Mouse (Mus musculus) kidney, adult 2 months (tissue): ENCODE measurements around the gene Lrrc8c.

Experiments used
- CTCF ChIP-seq: fragments of 200-500 bp; conservative IDR thresholded peaks from 2 replicates; pipeline ENCODE4 v1.5.1; 2011; ENCODE audit warnings: low read depth, mild to moderate bottlenecking, control low read depth, low read length, moderate library complexity, mixed read lengths; ENCODE audit not compliant: insufficient read depth, insufficient read length
- POLR2A ChIP-seq: fragments of 200-500 bp; IDR thresholded peaks from one replicate; pipeline ENCODE4 v1.6.1; 2011; ENCODE audit warnings: low read depth, low read length, control low read depth

DNA sequence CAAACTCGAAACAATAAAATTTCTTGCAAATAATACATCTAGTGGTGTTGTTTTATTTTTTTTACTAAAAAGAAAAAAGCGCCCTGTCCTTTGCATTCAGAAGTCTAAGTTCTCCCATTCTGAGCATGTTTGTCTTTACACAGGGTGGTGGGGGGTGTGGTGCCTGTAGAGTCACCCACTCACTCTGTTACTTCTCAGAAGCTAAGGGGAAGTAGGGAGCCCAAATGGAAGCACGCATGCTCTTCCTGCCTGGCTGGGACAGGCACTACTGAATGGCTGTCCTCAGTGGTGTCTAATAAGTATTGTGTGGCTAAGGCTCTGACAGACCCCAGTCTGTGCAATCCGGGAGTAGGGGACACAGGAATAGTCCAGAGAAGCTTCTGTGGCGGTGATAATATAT is 107.9 kb downstream of the Lrrc8c start:
- TF ChIP-seq POLR2A: no peak
- no peak for TF ChIP-seq CTCF
